Mouse (Mus musculus) liver, postnatal 0 days (tissue): ENCODE measurements around the gene Six1.

ENCODE experiments used
- CTCF ChIP-seq: sonication (generic); IDR thresholded peaks from 2 replicates; pipeline ENCODE4 v1.5.1; 2016; ENCODE audit warnings: antibody characterized with exemption, low read depth
- EP300 ChIP-seq: IDR thresholded peaks from 2 replicates; pipeline ENCODE4 v1.6.1; 2016; ENCODE audit warnings: antibody characterized with exemption, low read depth, mild to moderate bottlenecking

DNA sequence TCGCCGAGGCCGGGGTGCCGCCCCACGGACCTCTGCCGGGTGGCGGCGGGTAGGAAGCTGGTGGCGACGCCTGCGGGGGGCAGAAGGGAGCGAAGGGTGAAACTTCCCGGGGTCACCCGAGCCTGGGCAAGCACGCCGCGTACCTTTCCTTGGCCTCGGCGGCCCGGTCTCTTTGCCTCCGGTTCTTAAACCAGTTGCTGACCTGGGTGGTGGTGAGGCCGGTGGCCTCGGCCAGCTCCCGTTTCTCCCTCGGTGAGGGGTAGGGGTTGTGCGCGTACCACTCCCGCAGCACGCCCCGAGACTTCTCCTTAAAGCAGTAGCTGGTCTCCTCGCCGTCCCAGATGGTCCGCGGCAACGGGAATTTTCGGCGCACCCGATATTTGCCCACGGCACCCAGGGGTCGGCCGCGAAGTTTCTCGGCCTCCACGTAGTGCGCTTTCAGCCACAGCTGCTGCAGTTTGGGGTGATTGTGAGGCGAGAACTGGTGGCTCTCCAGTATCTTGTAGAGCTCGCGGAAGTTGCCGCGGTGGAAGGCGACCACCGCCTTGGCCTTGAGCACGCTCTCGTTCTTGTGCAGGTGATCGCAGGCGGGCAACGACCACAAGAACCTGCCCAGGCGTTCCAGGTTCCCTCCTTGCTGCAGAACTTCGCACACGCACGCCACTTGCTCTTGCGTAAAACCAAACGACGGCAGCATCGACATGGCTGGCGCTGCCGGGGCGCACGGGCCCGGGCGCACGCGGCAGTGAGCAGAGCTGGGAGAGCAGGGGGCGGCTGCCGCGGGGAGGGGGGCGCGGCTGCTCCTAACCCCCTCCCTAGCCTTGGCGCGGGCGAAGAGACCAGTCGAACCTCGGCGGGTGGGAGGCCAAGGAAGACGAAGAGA lies 7.7 kb downstream of the Six1 start:
- TF ChIP-seq CTCF = no peak
- no peak for TF ChIP-seq EP300
